Mouse (Mus musculus): ENCODE results near the gene Knstrn.

- TF ChIP-seq CTCF (IDR thresholded peaks at IDR 0.05; ENCODE audit: low read depth) (no peak), EP300 (optimal IDR thresholded peaks at IDR 0.05) (no peak)
These were observed 22.1 kb upstream of the Knstrn start for GRCm38 (mm10) chr2:118791591-118792258.

Measured in stomach, postnatal 0 days (tissue).